Mouse (Mus musculus) ES-E14 (cell line): ENCODE measurements around the gene Dusp19. TPM values are rescaled to one million over a fixed set of nuclear protein-coding genes. Genes with fewer than 3 reads are reported as not detected.

Source experiments
- DNase-seq: peaks from one replicate; pipeline ENCODE4 v3.0.0-alpha.2; 2013; ENCODE audit warnings: low read depth, low spot score
- H3K27ac ChIP-seq: 2 replicates; pipeline ENCODE4 v1.5.1; 2012; ENCODE audit warnings: low read depth, mild to moderate bottlenecking, low read length, moderate library complexity, mixed read lengths; ENCODE audit not compliant: poor library complexity, insufficient read depth, severe bottlenecking
- H3K36me3 ChIP-seq: 2 replicates; pipeline ENCODE4 v1.6.1; 2012; ENCODE audit warnings: mild to moderate bottlenecking, low read length, moderate library complexity, mixed read lengths; ENCODE audit not compliant: control insufficient read depth, poor library complexity, insufficient read depth, severe bottlenecking
- H3K4me1 ChIP-seq, 2 experiments: fragments of 150-350 bp in 1 of 2; sonication (generic) in 1 of 2; 2 replicates each; pipeline ENCODE4 v1.6.1; 2012; ENCODE audit warnings: low read length in 2 of 2, mild to moderate bottlenecking in 1 of 2, mixed read lengths in 1 of 2; ENCODE audit not compliant: control insufficient read depth in 2 of 2, insufficient read depth in 2 of 2, poor library complexity in 1 of 2
- H3K4me3 ChIP-seq, 2 experiments: fragments of 150-350 bp in 1 of 2; sonication (generic) in 1 of 2; 2 replicates each; pipeline ENCODE4 v1.5.1; 2012; ENCODE audit warnings: low read length in 2 of 2, low read depth in 1 of 2, mild to moderate bottlenecking in 1 of 2, mixed read lengths in 1 of 2; ENCODE audit not compliant: insufficient read depth in 1 of 2, poor library complexity in 1 of 2, severe bottlenecking in 1 of 2
- H3K9ac ChIP-seq: 2 replicates; pipeline ENCODE4 v1.6.1; 2012; ENCODE audit warnings: low read depth, mild to moderate bottlenecking, low read length, mixed read lengths; ENCODE audit not compliant: poor library complexity, insufficient read depth, severe bottlenecking
- H3K9me3 ChIP-seq: fragments of 150-350 bp; sonication (generic); 2 replicates; pipeline ENCODE4 v1.6.1; 2012; ENCODE audit warnings: low read depth, mild to moderate bottlenecking, low read length; ENCODE audit not compliant: control insufficient read depth, insufficient read depth
- CHD2 ChIP-seq: IDR thresholded peaks from 2 replicates; pipeline ENCODE4 v1.6.1; 2014; ENCODE audit warnings: mild to moderate bottlenecking, low read depth, low read length, inconsistent platforms
- HCFC1 ChIP-seq: IDR thresholded peaks from 2 replicates; pipeline ENCODE4 v1.6.1; 2012; ENCODE audit warnings: low read length, inconsistent platforms, borderline replicate concordance; ENCODE audit not compliant: insufficient read depth
- MAFK ChIP-seq: IDR thresholded peaks from 2 replicates; pipeline ENCODE4 v1.6.1; 2014; ENCODE audit warnings: mild to moderate bottlenecking, low read depth, low read length, inconsistent platforms; ENCODE audit not compliant: insufficient read depth
- ZC3H11A ChIP-seq: IDR thresholded peaks from 2 replicates; pipeline ENCODE4 v1.6.1; 2012; ENCODE audit warnings: low read depth, mild to moderate bottlenecking, inconsistent platforms, low read length, borderline replicate concordance
- ZNF384 ChIP-seq: IDR thresholded peaks from 2 replicates; pipeline ENCODE4 v1.6.1; 2012; ENCODE audit warnings: low read depth, low read length, inconsistent platforms
- in situ Hi-C, 2 experiments: fragments of 600-800 bp; cut with MboI; formaldehyde crosslinking; loops; one replicate each; pipeline ENCODE4 v1.15.1; 2025; ENCODE audit warnings: low sequenced_read_pairs in 2 of 2, inconsistent platforms in 1 of 2; ENCODE audit not compliant: unreplicated experiment in 2 of 2
- total RNA-seq: library from RNA; depleted of rRNA; stranded (reverse); fragments of 300-350 nt; gene quantifications from 2 replicates; pipeline ENCODE4 v1.2.3, GENCODE M21; 2012

Dusp19 gene
- total RNA-seq, 1 experiment, result 7.3 TPM

- in situ Hi-C loops, result no loop called here
- no peaks in the 10 kb centered on the region for H3K9me3 ChIP-seq
Measured at GRCm38 (mm10) chr2:80594215-80594918, 22.5 kb upstream of the Dusp19 start.

GRCm38 (mm10) chr2:80596960-80597359 lies 19.9 kb upstream of the Dusp19 start:
- Histone ChIP-seq H3K27ac (no peak overlapping the region), H3K4me1 (no peaks in the 10 kb centered on the region; a peak in 1 of 4 replicates), H3K36me3 (no peaks in the 10 kb centered on the region), H3K4me3 (no peak overlapping the region), H3K9ac (no peak overlapping the region), H3K9me3 (no peaks in the 10 kb centered on the region)
- no peak for DNase-seq
- in situ Hi-C loops, result no loop called here
- no peak for TF ChIP-seq HCFC1
- no peak for TF ChIP-seq ZC3H11A
- no peak for TF ChIP-seq CHD2
- TF ChIP-seq MAFK, result no peak
- TF ChIP-seq ZNF384, result no peak

More at GRCm38 (mm10) chr2:80594215-80594918, 22.5 kb upstream of the Dusp19 start:
- Histone ChIP-seq H3K9ac (no peak overlapping the region), H3K4me3 (no peak overlapping the region), H3K36me3 (no peaks in the 10 kb centered on the region), H3K27ac (no peak overlapping the region), H3K4me1 (no peaks in the 10 kb centered on the region; a peak in 1 of 4 replicates)
- no peak for TF ChIP-seq HCFC1
- TF ChIP-seq ZNF384, result no peak
- no peak for TF ChIP-seq ZC3H11A
- TF ChIP-seq MAFK, result no peak
- no peak for TF ChIP-seq CHD2
- DNase-seq, result no peak

GRCm38 (mm10) chr2:80599850-80600249 lies 17.0 kb upstream of the Dusp19 start:
- DNase-seq, result no peak
- H3K9ac ChIP-seq, result no peak overlapping the region
- H3K9me3 ChIP-seq, result no peaks in the 10 kb centered on the region
- H3K4me1 ChIP-seq, result no peaks in the 10 kb centered on the region; a peak in 1 of 4 replicates
- no peak overlapping the region for H3K27ac ChIP-seq
- H3K36me3 ChIP-seq, result no peaks in the 10 kb centered on the region
- in situ Hi-C loops, result no loop called here
- no peak for TF ChIP-seq ZC3H11A
- TF ChIP-seq ZNF384, result no peak
- no peak for TF ChIP-seq CHD2
- TF ChIP-seq MAFK, result no peak
- TF ChIP-seq HCFC1, result no peak
- H3K4me3 ChIP-seq, result no peak overlapping the region

GRCm38 (mm10) chr2:80600611-80601010 lies 16.2 kb upstream of the Dusp19 start:
- H3K4me3 ChIP-seq, result no peak overlapping the region
- in situ Hi-C loops, result no loop called here
- no peak overlapping the region for H3K27ac ChIP-seq
- H3K4me1 ChIP-seq, result no peaks in the 10 kb centered on the region; a peak in 1 of 4 replicates
- H3K36me3 ChIP-seq, result no peaks in the 10 kb centered on the region
- no peak for DNase-seq
- H3K9me3 ChIP-seq, result no peaks in the 10 kb centered on the region
- TF ChIP-seq HCFC1, result no peak
- no peak for TF ChIP-seq MAFK
- TF ChIP-seq ZC3H11A, result no peak
- TF ChIP-seq CHD2, result no peak
- TF ChIP-seq ZNF384, result no peak
- H3K9ac ChIP-seq, result no peak overlapping the region
